Mouse (Mus musculus) heart, embryonic 14.5 days (tissue): Measurements from ENCODE around the gene Krtap19-3. TPM values are rescaled to one million over a fixed set of nuclear protein-coding genes. Genes with fewer than 3 reads are reported as not detected.

Source experiments
- ATAC-seq: fragments of 200-750 bp; cut with Nextera tagmentation; 2 replicates; pipeline ENCODE4 v1.8.0; 2017; ENCODE audit warnings: low read depth, moderate TSS enrichment; ENCODE audit not compliant: insufficient number of reproducible peaks, insufficient read depth, low FRiP score
- H3K27ac ChIP-seq, 2 experiments: fragments of 200-500 bp in 1 of 2; fragments of 300-500 bp in 1 of 2; sonication (generic) in 1 of 2; replicated peaks in 1 of 2; 2 replicates each; pipeline ENCODE4 v1.5.1; 2012 to 2014; ENCODE audit warnings: low read depth in 2 of 2, low read length in 2 of 2, control low read depth in 1 of 2, mild to moderate bottlenecking in 1 of 2, mixed read lengths in 1 of 2; ENCODE audit not compliant: control insufficient read depth in 1 of 2, insufficient read depth in 1 of 2
- H3K27me3 ChIP-seq: fragments of 300-500 bp; sonication (generic); 2 replicates; pipeline ENCODE4 v1.6.1; 2014; ENCODE audit warnings: mild to moderate bottlenecking, low read length, control low read depth; ENCODE audit not compliant: control insufficient read depth, insufficient read depth
- H3K36me3 ChIP-seq: fragments of 300-500 bp; sonication (generic); 2 replicates; pipeline ENCODE4 v1.6.1; 2014; ENCODE audit warnings: mild to moderate bottlenecking, control low read depth, low read length, mixed read lengths; ENCODE audit not compliant: control insufficient read depth, insufficient read depth
- H3K4me1 ChIP-seq, 2 experiments: fragments of 200-500 bp in 1 of 2; fragments of 300-500 bp in 1 of 2; sonication (generic) in 1 of 2; 2 replicates each; pipeline ENCODE4 v1.6.1; 2012 to 2014; ENCODE audit warnings: low read length in 2 of 2, control low read depth in 1 of 2, mixed read lengths in 1 of 2; ENCODE audit not compliant: control insufficient read depth in 2 of 2, insufficient read depth in 2 of 2
- H3K4me2 ChIP-seq: fragments of 300-500 bp; sonication (generic); 2 replicates; pipeline ENCODE4 v1.6.1; 2014; ENCODE audit warnings: mild to moderate bottlenecking, low read length
- H3K4me3 ChIP-seq, 2 experiments: fragments of 200-500 bp in 1 of 2; fragments of 300-500 bp in 1 of 2; sonication (generic) in 1 of 2; 2 replicates each; pipeline ENCODE4 v1.5.1; 2012 to 2014; ENCODE audit warnings: low read length in 2 of 2, mild to moderate bottlenecking in 2 of 2, control low read depth in 1 of 2, low read depth in 1 of 2, moderate library complexity in 1 of 2; ENCODE audit not compliant: control insufficient read depth in 1 of 2, insufficient read depth in 1 of 2
- H3K9ac ChIP-seq: fragments of 300-500 bp; sonication (generic); 2 replicates; pipeline ENCODE4 v1.6.1; 2014; ENCODE audit warnings: mild to moderate bottlenecking, low read length
- H3K9me3 ChIP-seq: fragments of 300-500 bp; sonication (generic); 2 replicates; pipeline ENCODE4 v1.6.1; 2016; ENCODE audit warnings: low read length, control low read depth; ENCODE audit not compliant: control insufficient read depth
- WGBS: fragments of 180-500 bp; shearing (Covaris S2); extraction: QIAGEN DNeasy Blood & Tissue Kit; methylation state at CpG from one replicate; pipeline ENCODE4 v1.1.7; 2014; 5-methylcytosine and 5-hydroxymethylcytosine counted together
- polyA plus RNA-seq: library from polyadenylated mRNA; unstranded; fragments of >200 nt; fragmentation: Nextera tagmentation; extraction: Ambion mirVana; gene quantifications from 2 replicates; pipeline ENCODE4 v1.2.1, GENCODE M21; 2014

The Krtap19-3 gene
- not detected in 2 replicates for polyA plus RNA-seq

DNA sequence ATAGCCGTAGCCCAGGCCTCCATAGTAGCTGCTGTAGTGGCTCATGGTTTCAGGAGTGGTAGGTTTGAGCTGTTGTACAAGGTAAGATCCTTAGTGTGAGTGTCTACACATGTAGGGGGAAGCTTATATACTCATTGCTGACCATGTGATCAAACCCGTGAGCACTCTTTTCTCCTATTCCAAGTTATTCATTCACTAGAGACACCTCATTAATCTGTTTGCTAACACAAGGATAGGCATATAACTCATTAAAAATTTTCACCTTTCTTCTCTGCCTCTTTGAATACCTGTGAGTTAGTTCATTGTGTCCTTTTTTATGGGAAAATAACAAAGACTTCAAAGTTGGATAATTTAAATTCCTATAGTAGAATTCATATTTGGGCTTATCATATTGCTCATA, at the start of gene Krtap19-3:
TSS of gene Krtap19-3 (minus strand) at position 101 of the 400 bp plus-strand sequence.
- Histone ChIP-seq H3K4me3 (no peak within 1 kb of the TSS), H3K27ac (no peak within 1 kb of the TSS), H3K9me3 (no peaks in the 10 kb centered on the region), H3K36me3 (no peaks in the 10 kb centered on the region), H3K4me1 (no peaks in the 10 kb centered on the region), H3K9ac (no peak within 1 kb of the TSS), H3K27me3 (no peaks in the 10 kb centered on the region), H3K4me2 (no peak within 1 kb of the TSS)
- ATAC-seq: no peak
- 86% methylated on average over 2 of the region's 2 CpGs for WGBS

DNA sequence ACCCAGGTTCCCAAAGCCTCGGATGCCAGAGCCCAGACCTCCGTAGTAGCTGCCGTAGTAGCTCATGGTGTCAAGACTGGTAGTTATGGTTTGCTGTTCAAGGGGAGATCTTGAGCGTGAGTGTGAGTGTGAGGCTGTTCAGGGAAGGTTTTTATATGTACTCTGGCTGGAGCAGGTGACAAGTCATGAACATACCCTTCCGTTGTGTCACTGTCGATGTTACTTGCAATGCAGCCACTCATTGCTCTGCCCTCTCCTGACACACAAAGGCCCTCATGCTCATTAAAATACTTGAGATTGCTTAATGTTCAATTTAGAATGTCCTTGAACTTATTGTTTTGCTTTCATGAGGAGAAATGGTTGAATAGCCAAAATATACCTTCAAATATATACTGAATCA, 18.5 kb upstream of the Krtap19-3 start, which contains the start of gene Krtap19-5:
TSS of gene Krtap19-5 (minus strand) at position 101 of the 400 bp plus-strand sequence.
- ATAC-seq: no peak
- no peaks in the 10 kb centered on the region for H3K9me3 ChIP-seq
- WGBS: 90% methylated on average over 6 of the region's 6 CpGs
- H3K27ac ChIP-seq: no peak within 1 kb of the TSS
- H3K36me3 ChIP-seq: no peaks in the 10 kb centered on the region
- H3K4me2 ChIP-seq: no peak within 1 kb of the TSS
- H3K4me3 ChIP-seq: no peak within 1 kb of the TSS
- no peaks in the 10 kb centered on the region for H3K4me1 ChIP-seq
- no peak within 1 kb of the TSS for H3K9ac ChIP-seq
- H3K27me3 ChIP-seq: no peaks in the 10 kb centered on the region

DNA sequence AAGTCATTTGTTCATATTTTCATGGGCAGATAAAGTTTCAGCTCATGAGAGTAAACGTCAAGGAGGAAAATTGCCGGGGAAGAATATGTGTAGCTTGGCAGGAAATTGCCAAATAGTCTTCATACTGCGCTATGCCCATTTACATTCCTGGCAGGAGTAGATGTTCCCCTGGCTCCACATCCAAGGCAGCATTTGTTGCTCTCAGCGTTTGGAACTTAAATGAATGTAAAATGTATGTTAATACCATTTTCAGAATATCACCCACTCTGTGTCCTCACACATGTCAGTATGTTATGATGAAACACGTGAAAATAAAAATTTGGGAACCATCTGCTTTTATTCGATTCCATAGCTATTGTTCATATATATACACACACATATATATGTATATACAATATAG, 9.0 kb upstream of the Krtap19-3 start:
- ATAC-seq: no peak
- H3K9me3 ChIP-seq: no peaks in the 10 kb centered on the region
- 75% methylated on average over 6 of the region's 6 CpGs for WGBS

DNA sequence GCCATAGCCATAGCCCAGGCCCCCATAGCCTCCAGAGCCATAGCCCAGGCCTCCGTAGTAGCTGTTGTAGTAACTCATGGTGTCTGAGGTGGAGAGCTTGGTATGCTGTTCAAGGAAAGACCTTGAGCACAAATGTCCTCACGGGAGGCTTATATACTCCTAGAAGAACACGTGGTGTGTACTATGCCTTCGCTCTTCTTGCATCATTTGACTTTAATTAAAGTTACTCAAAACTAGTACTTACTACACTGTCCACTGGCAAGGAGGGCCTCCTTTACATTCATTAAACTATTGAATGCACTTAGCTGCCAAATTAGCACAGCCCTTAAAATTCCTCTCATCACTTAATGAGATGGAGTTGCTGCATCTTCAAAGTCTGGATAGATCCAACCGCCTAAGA, 7.2 kb upstream of the Krtap19-3 start, which contains the start of gene Krtap19-4:
TSS of gene Krtap19-4 (minus strand) at position 101 of the 400 bp plus-strand sequence.
- Histone ChIP-seq H3K4me1 (no peaks in the 10 kb centered on the region), H3K27me3 (no peaks in the 10 kb centered on the region), H3K36me3 (no peaks in the 10 kb centered on the region), H3K27ac (no peak within 1 kb of the TSS), H3K9ac (no peak within 1 kb of the TSS), H3K4me2 (no peak within 1 kb of the TSS), H3K4me3 (no peak within 1 kb of the TSS), H3K9me3 (no peaks in the 10 kb centered on the region)
- ATAC-seq: no peak
- 74% methylated on average over 5 of the region's 5 CpGs for WGBS

More for the DNA sequence above, 9.0 kb upstream of the Krtap19-3 start:
- Histone ChIP-seq H3K4me1 (no peaks in the 10 kb centered on the region), H3K27me3 (no peaks in the 10 kb centered on the region), H3K27ac (no peak overlapping the region), H3K36me3 (no peaks in the 10 kb centered on the region), H3K4me2 (no peak overlapping the region), H3K4me3 (no peak overlapping the region), H3K9ac (no peak overlapping the region)

DNA sequence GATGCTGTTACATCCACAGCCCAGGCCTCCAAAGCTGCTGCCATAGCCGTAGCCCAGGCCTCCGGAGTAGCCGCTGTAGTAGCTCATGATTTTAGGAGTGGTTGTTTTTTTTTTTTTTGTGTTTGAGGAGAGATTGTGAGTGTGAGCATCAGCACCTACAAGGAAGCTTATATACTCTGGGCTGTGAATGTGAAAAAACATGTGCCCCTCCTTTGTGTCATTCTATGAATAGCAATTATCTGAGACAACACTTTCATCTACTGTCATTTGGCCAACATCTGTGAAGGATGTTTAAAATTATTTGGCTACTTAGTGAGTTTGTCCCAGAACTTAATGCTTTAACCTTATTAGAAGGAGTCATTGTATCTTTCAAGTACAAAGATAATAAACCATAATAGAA, 3.7 kb downstream of the Krtap19-3 start, which contains the start of gene Krtap19-2:
TSS of gene Krtap19-2 (minus strand) at position 101 of the 400 bp plus-strand sequence.
- 92% methylated on average over 3 of the region's 3 CpGs for WGBS
- Histone ChIP-seq H3K9ac (no peak within 1 kb of the TSS), H3K36me3 (no peaks in the 10 kb centered on the region), H3K4me2 (no peak within 1 kb of the TSS), H3K27me3 (no peaks in the 10 kb centered on the region), H3K9me3 (no peaks in the 10 kb centered on the region), H3K4me1 (no peaks in the 10 kb centered on the region), H3K27ac (no peak within 1 kb of the TSS), H3K4me3 (no peak within 1 kb of the TSS)
- ATAC-seq: no peak

DNA sequence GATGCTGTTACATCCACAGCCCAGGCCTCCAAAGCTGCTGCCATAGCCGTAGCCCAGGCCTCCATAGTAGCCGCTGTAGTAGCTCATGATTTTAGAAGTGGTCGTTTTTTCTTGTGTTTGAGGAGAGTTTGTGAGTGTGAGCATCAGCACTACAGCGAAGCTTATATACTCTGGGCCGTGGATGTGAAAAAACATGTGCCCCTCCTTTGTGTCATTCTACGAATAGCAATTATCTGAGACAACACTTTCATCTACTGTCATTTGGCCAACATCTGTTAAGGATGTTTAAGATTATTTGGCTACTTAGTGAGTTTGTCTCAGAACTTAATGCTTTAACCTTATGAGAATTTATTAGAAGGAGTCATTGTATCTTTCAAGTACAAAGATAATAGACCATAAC, 8.5 kb downstream of the Krtap19-3 start, which contains the start of gene Krtap19-1:
TSS of gene Krtap19-1 (minus strand) at position 101 of the 400 bp plus-strand sequence.
- H3K27me3 ChIP-seq: no peaks in the 10 kb centered on the region
- no peak for ATAC-seq
- H3K9me3 ChIP-seq: no peaks in the 10 kb centered on the region
- 82% methylated on average over 6 of the region's 6 CpGs for WGBS
- H3K36me3 ChIP-seq: no peaks in the 10 kb centered on the region
- no peak within 1 kb of the TSS for H3K27ac ChIP-seq
- H3K4me2 ChIP-seq: no peak within 1 kb of the TSS
- no peaks in the 10 kb centered on the region for H3K4me1 ChIP-seq
- H3K4me3 ChIP-seq: no peak within 1 kb of the TSS
- H3K9ac ChIP-seq: no peak within 1 kb of the TSS

DNA sequence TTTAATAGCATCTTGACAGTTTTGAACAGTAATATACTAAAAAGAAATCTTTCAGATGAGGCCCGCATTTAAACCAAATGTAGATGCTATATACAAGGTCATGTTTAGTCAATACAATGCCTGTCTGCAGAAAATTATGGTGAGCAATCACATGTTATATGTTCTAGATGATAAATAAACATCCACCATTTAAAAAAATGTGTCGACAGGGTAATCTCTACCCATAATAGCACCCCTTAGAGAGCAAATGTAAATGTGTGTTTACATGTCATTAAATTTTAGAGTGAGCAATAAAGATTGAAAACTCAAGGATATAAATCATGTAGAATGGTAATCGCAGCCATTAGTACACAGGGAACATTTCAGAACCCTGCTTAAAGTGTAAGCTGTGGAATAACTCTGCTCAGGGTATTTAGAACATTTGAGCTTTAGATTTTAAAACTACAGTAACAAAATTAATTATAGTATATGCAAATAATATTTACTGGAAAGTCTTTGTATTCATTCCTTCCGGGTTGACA, 12.9 kb downstream of the Krtap19-3 start:
- no peak for ATAC-seq
- Histone ChIP-seq H3K36me3 (no peaks in the 10 kb centered on the region), H3K4me3 (no peak overlapping the region), H3K9ac (no peak overlapping the region), H3K4me2 (no peak overlapping the region), H3K9me3 (no peaks in the 10 kb centered on the region), H3K4me1 (no peaks in the 10 kb centered on the region), H3K27ac (no peak overlapping the region), H3K27me3 (no peaks in the 10 kb centered on the region)
- WGBS: 77% methylated on average over 4 of the region's 4 CpGs

DNA sequence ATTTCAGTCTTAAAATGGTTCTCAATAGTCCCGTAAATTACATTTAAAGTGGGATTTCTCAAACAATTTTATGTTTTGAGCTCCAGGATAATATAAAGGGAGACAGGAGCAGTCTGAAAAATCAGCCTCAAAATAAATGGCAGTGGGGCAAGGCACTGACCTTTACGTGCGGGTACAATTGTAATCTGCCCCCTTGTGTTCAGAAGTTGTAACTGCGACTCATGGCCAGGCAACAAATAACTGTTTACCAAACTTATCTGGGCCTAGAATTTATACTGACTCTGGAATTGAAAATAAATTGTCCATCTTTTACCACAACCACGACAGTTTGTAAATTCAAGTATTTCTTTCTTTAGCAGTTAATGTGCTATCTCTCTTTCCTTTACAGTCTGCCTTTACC, 26.4 kb downstream of the Krtap19-3 start:
- H3K36me3 ChIP-seq: no peaks in the 10 kb centered on the region
- no peak overlapping the region for H3K4me2 ChIP-seq
- no peaks in the 10 kb centered on the region for H3K4me1 ChIP-seq
- ATAC-seq: no peak
- 9% methylated on average over 5 of the region's 5 CpGs for WGBS
- H3K9me3 ChIP-seq: no peaks in the 10 kb centered on the region
- no peak overlapping the region for H3K4me3 ChIP-seq
- H3K9ac ChIP-seq: no peak overlapping the region
- H3K27me3 ChIP-seq: no peaks in the 10 kb centered on the region
- H3K27ac ChIP-seq: no peak overlapping the region
